24 mouse cellular contexts compared by ENCODE assay signal in the genomic region with DNA sequence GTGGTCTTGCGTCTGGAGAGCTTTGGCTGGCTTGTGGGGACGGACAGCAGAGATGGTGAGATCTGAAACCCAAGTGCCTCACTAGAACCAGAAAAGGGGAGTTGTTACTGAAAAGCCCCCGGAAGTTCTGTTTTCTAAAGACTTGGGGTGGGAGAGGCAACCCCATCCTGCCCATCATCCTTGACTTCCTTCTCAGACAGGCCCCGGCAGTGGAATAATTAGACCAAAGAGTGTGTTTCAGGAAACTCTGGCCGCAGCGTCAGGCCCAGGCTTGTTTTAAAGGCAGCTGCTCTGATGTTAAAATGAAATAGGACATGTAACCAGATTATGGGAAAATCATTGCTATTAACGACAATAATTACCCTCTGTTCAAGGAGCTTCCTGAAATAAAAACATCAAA.
DNase-seq lines count a peak whose midpoint lies in the region; ATAC-seq and TF ChIP-seq lines count a peak whose summit lies in the region.
"Had no signal": no experiment of that assay in that cellular context is flagged by ENCODE, and none has a peak within 500 bp of the region (broad histone marks: within the 10 kb centered on the region; RNA-seq: fewer than 3 reads in every experiment).

No protein-coding gene starts in this region.

- no peak for TF ChIP-seq EP300 in stomach, postnatal 0 days (optimal IDR thresholded peaks at IDR 0.05)

- no peak overlapping the region for H3K4me2 ChIP-seq in stomach, embryonic 15.5 days
- no peak overlapping the region for H3K4me2 ChIP-seq in stomach, postnatal 0 days (replicated peaks; ENCODE audit: low read depth)
- H3K4me2 ChIP-seq in stomach, embryonic 16.5 days (ENCODE audit: low read depth, low read length), result no peak overlapping the region
- no peak overlapping the region for H3K4me2 ChIP-seq in midbrain, embryonic 13.5 days (replicated peaks)
- H3K4me2 ChIP-seq: liver, embryonic 11.5 days; lung, embryonic 14.5 days; neural tube, embryonic 15.5 days had no signal

- TF ChIP-seq CTCF in stomach, postnatal 0 days (IDR thresholded peaks at IDR 0.05; ENCODE audit: low read depth), result no peak

- no peak overlapping the region for H3K9ac ChIP-seq in stomach, embryonic 15.5 days
- H3K9ac ChIP-seq in stomach, postnatal 0 days (ENCODE audit: low read length), result no peak overlapping the region
- H3K9ac ChIP-seq in stomach, embryonic 16.5 days (ENCODE audit: low read length), result no peak overlapping the region
- no peak overlapping the region for H3K9ac ChIP-seq in midbrain, embryonic 13.5 days (replicated peaks)
- H3K9ac ChIP-seq: lung, embryonic 14.5 days; neural tube, embryonic 15.5 days had no signal

- 0 out of 2 replicates have a peak overlapping the region, but pooled peaks have one; percentile 23 for H3K27ac ChIP-seq in stomach, embryonic 15.5 days
- no peak overlapping the region for H3K27ac ChIP-seq in stomach, postnatal 0 days (replicated peaks)
- H3K27ac ChIP-seq in embryonic facial prominence, embryonic 10.5 days (replicated peaks), result peak overlapping the region; percentile 72
- peak overlapping the region; percentile 54; the same call in 1 of the 2 replicates for H3K27ac ChIP-seq in stomach, embryonic 16.5 days (ENCODE audit: low read length)
- no peak overlapping the region for H3K27ac ChIP-seq in midbrain, embryonic 13.5 days
- H3K27ac ChIP-seq: heart, embryonic 10.5 days; left cerebral cortex, adult 2 months; neural tube, embryonic 15.5 days had no signal

- H3K4me3 ChIP-seq in stomach, embryonic 15.5 days (replicated peaks), result no peak overlapping the region
- no peak overlapping the region for H3K4me3 ChIP-seq in stomach, postnatal 0 days (ENCODE audit: low read depth, low read length)
- H3K4me3 ChIP-seq in embryonic facial prominence, embryonic 10.5 days, result no peak overlapping the region
- H3K4me3 ChIP-seq in stomach, embryonic 16.5 days (replicated peaks; ENCODE audit: low read length), result no peak overlapping the region
- no peak overlapping the region for H3K4me3 ChIP-seq in midbrain, embryonic 13.5 days (replicated peaks)
- H3K4me3 ChIP-seq: erythroblast, embryonic 14.5 days; heart, embryonic 10.5 days; left cerebral cortex, adult 2 months; myocyte; neural tube, embryonic 15.5 days had no signal

- no peaks in the 10 kb centered on the region for H3K36me3 ChIP-seq in stomach, embryonic 15.5 days
- H3K36me3 ChIP-seq in stomach, postnatal 0 days (ENCODE audit: control insufficient read depth, insufficient read depth, low read length), result no peaks in the 10 kb centered on the region
- no peaks in the 10 kb centered on the region for H3K36me3 ChIP-seq in embryonic facial prominence, embryonic 10.5 days (replicated peaks)
- no peaks in the 10 kb centered on the region for H3K36me3 ChIP-seq in stomach, embryonic 16.5 days (ENCODE audit: control insufficient read depth, insufficient read depth, low read length)
- H3K36me3 ChIP-seq in midbrain, embryonic 13.5 days, result no peaks in the 10 kb centered on the region
- H3K36me3 ChIP-seq: G1E; heart, embryonic 10.5 days; neural tube, embryonic 15.5 days had no signal

- H3K9me3 ChIP-seq in stomach, embryonic 15.5 days, result no peaks in the 10 kb centered on the region
- H3K9me3 ChIP-seq in stomach, postnatal 0 days (ENCODE audit: control insufficient read depth, low read length), result no peaks in the 10 kb centered on the region
- no peaks in the 10 kb centered on the region for H3K9me3 ChIP-seq in embryonic facial prominence, embryonic 10.5 days
- no peaks in the 10 kb centered on the region for H3K9me3 ChIP-seq in stomach, embryonic 16.5 days (replicated peaks; ENCODE audit: control insufficient read depth, low read length)
- no peaks in the 10 kb centered on the region for H3K9me3 ChIP-seq in midbrain, embryonic 13.5 days
- H3K9me3 ChIP-seq: heart, embryonic 10.5 days; neural tube, embryonic 15.5 days had no signal

- no peaks in the 10 kb centered on the region for H3K4me1 ChIP-seq in stomach, embryonic 15.5 days
- no peaks in the 10 kb centered on the region for H3K4me1 ChIP-seq in stomach, postnatal 0 days (replicated peaks; ENCODE audit: control insufficient read depth, insufficient read depth)
- H3K4me1 ChIP-seq in embryonic facial prominence, embryonic 10.5 days, result peaks cover 41% of the 10 kb centered on the region
- H3K4me1 ChIP-seq in stomach, embryonic 16.5 days (ENCODE audit: control insufficient read depth, insufficient read depth, low read length), result no peaks in the 10 kb centered on the region
- no peaks in the 10 kb centered on the region for H3K4me1 ChIP-seq in midbrain, embryonic 13.5 days (replicated peaks)
- H3K4me1 ChIP-seq: heart, embryonic 10.5 days; neural tube, embryonic 15.5 days had no signal

- WGBS in stomach, embryonic 15.5 days, result 71% methylated on average over 7 of the region's 7 CpGs
- WGBS in stomach, postnatal 0 days, result 66% methylated on average over 7 of the region's 7 CpGs
- 47% methylated on average over 7 of the region's 7 CpGs for WGBS in embryonic facial prominence, embryonic 10.5 days
- WGBS in stomach, embryonic 16.5 days, result 58% methylated on average over 7 of the region's 7 CpGs
- WGBS in midbrain, embryonic 13.5 days, result 71% methylated on average over 7 of the region's 7 CpGs

- H3K27me3 ChIP-seq in stomach, embryonic 15.5 days (replicated peaks), result no peaks in the 10 kb centered on the region
- no peaks in the 10 kb centered on the region for H3K27me3 ChIP-seq in stomach, postnatal 0 days (ENCODE audit: control insufficient read depth, insufficient read depth, low read length)
- H3K27me3 ChIP-seq in embryonic facial prominence, embryonic 10.5 days (replicated peaks; ENCODE audit: low read depth, poor library complexity, severe bottlenecking), result no peaks in the 10 kb centered on the region
- H3K27me3 ChIP-seq in stomach, embryonic 16.5 days (ENCODE audit: control insufficient read depth, insufficient read depth, low read length), result no peaks in the 10 kb centered on the region
- H3K27me3 ChIP-seq in midbrain, embryonic 13.5 days, result no peaks in the 10 kb centered on the region
- H3K27me3 ChIP-seq: neural tube, embryonic 15.5 days had no signal

- DNase-seq in stomach, postnatal 0 days (ENCODE audit: low spot score), result no peak
- DNase-seq in embryonic facial prominence, embryonic 10.5 days (ENCODE audit: low spot score), result peak; percentile 33
- DNase-seq in frontal cortex, postnatal 10 days (ENCODE audit: low spot score in 2 of 2), result no peak
- DNase-seq: cerebellum, adult 8-10 months; gastrocnemius, postnatal 36 days; heart, postnatal 14 days; kidney, postnatal 14 days; lung, embryonic 14.5 days; lung, postnatal 4 days; midbrain, embryonic 14.5 days had no signal

- ATAC-seq in stomach, embryonic 15.5 days (ENCODE audit: insufficient read depth, low FRiP score, low read depth), result no peak
- ATAC-seq in stomach, postnatal 0 days (ENCODE audit: low FRiP score, low TSS enrichment), result no peak
- ATAC-seq in hematopoietic stem cell, adult 5-6 weeks (replicated peaks in 1 of 2; ENCODE audit: insufficient read depth in 1 of 2, low FRiP score in 2 of 2, low TSS enrichment in 1 of 2, low read depth in 1 of 2, poor library complexity in 2 of 2, severe bottlenecking in 2 of 2), result peak; percentile 71 to 73
- no peak for ATAC-seq in stomach, embryonic 16.5 days (ENCODE audit: insufficient read depth, low FRiP score)
- no peak for ATAC-seq in midbrain, embryonic 13.5 days
- ATAC-seq: forebrain, embryonic 16.5 days; hindbrain, embryonic 16.5 days; intestine, postnatal 0 days had no signal

Comparison
In these comparisons a context has a peak if more than half of its experiments do, and no peak if none do; other contexts are left out.
1. H3K27ac ChIP-seq: peak in stomach, embryonic 15.5 days (single experiment), embryonic facial prominence, embryonic 10.5 days (single experiment) and stomach, embryonic 16.5 days (single experiment); none in stomach, postnatal 0 days (single experiment) and midbrain, embryonic 13.5 days (single experiment).
2. ATAC-seq: peak in hematopoietic stem cell, adult 5-6 weeks (2 of 2); none in stomach, embryonic 15.5 days (single experiment), stomach, postnatal 0 days (single experiment), stomach, embryonic 16.5 days (single experiment) and midbrain, embryonic 13.5 days (single experiment).